Mouse (Mus musculus) thymus, postnatal 25 days (tissue): ENCODE data around the gene 0610040J01Rik.
A peak's percentile ranks its signal among the peaks of the same experiment; 100 is the strongest.

Experiments used
- DNase-seq: peaks from one replicate; pipeline ENCODE4 v3.0.0; 2022

Gene 0610040J01Rik

GRCm38 (mm10) chr5:63811819-63812508, at the start of gene 0610040J01Rik:
0610040J01Rik (plus strand) TSS chr5:63812363.
- peak; percentile 37 for DNase-seq

- DNase-seq = no peak
Measured at GRCm38 (mm10) chr5:63765886-63766285, 46.3 kb upstream of the 0610040J01Rik start.

- peak; percentile 25 for DNase-seq
Measured at GRCm38 (mm10) chr5:63766715-63767114, 45.4 kb upstream of the 0610040J01Rik start.

GRCm38 (mm10) chr5:63767464-63767863, 44.7 kb upstream of the 0610040J01Rik start:
- DNase-seq = no peak

- no peak for DNase-seq
Measured at GRCm38 (mm10) chr5:63768220-63768619, 43.9 kb upstream of the 0610040J01Rik start.

GRCm38 (mm10) chr5:63772971-63773370, 39.2 kb upstream of the 0610040J01Rik start:
- DNase-seq = no peak

GRCm38 (mm10) chr5:63773603-63774002, 38.6 kb upstream of the 0610040J01Rik start:
- no peak for DNase-seq

- no peak for DNase-seq
Measured at GRCm38 (mm10) chr5:63788156-63788826, 23.9 kb upstream of the 0610040J01Rik start.

- no peak for DNase-seq
Measured at GRCm38 (mm10) chr5:63812509-63812865, 324 bp downstream of the 0610040J01Rik start.

- no peak for DNase-seq
Measured at GRCm38 (mm10) chr5:63816643-63817042, 4.5 kb downstream of the 0610040J01Rik start.

- DNase-seq = no peak
Measured at GRCm38 (mm10) chr5:63817270-63817669, 5.1 kb downstream of the 0610040J01Rik start.

- DNase-seq = no peak
Measured at GRCm38 (mm10) chr5:63818975-63819374, 6.8 kb downstream of the 0610040J01Rik start.

GRCm38 (mm10) chr5:63819519-63819918, 7.4 kb downstream of the 0610040J01Rik start:
- no peak for DNase-seq

GRCm38 (mm10) chr5:63821176-63821575, 9.0 kb downstream of the 0610040J01Rik start:
- no peak for DNase-seq

- no peak for DNase-seq
Measured at GRCm38 (mm10) chr5:63821860-63822259, 9.7 kb downstream of the 0610040J01Rik start.

- DNase-seq = no peak
Measured at GRCm38 (mm10) chr5:63823362-63824332, 11.5 kb downstream of the 0610040J01Rik start.

GRCm38 (mm10) chr5:63824599-63825350, 12.6 kb downstream of the 0610040J01Rik start:
- no peak for DNase-seq

- DNase-seq = no peak
Measured at GRCm38 (mm10) chr5:63825881-63826280, 13.7 kb downstream of the 0610040J01Rik start.

- no peak for DNase-seq
Measured at GRCm38 (mm10) chr5:63827006-63827405, 14.8 kb downstream of the 0610040J01Rik start.

- DNase-seq = no peak
Measured at GRCm38 (mm10) chr5:63827415-63828053, 15.4 kb downstream of the 0610040J01Rik start.

GRCm38 (mm10) chr5:63828380-63829185, 16.4 kb downstream of the 0610040J01Rik start:
- no peak for DNase-seq
